1 mouse cellular context compared by ENCODE assay signal in the genomic region with DNA sequence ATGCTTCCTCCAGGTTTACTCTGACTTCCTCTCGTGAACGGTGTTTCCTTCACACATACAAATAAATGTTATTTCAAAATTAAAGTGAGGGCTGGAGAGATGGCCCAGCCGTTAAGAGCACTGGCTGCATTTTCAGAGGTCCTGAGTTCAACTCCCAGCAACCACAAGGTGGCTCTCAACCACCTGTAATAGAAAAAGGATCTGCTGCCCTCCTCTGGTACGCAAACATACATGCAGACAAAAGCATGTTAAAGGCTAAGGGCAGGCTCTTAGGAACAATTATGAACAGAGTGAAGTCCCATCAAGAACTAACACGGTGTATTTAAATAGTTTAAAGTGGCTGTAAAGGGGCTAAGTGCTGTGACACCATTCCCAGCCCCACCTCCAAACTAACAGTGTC.
TF ChIP-seq lines count a peak whose summit lies in the region.

No protein-coding gene starts in this region.

TF ChIP-seq in CH12.LX, 34 proteins besides CTCF, POLR2A, EP300 and RAD21 (continued from another document):
- TF ChIP-seq USF1 (IDR thresholded peaks at IDR 0.05; ENCODE audit: low read depth, low read length) (no peak), GABPA (IDR thresholded peaks at IDR 0.05; ENCODE audit: insufficient replicate concordance, low read depth, low read length) (no peak), MAZ (IDR thresholded peaks at IDR 0.05; ENCODE audit: low read depth, low read length) (no peak), JUND (conservative IDR thresholded peaks at IDR 0.05; ENCODE audit: low read depth, low read length) (0 out of 2 replicates have a peak, but pooled peaks have one; percentile 13), ETS1 (conservative IDR thresholded peaks at IDR 0.05; ENCODE audit: low read depth, low read length) (no peak), BHLHE40 (IDR thresholded peaks at IDR 0.05; ENCODE audit: low read depth, low read length) (no peak), CHD1 (IDR thresholded peaks at IDR 0.05; ENCODE audit: low read depth, low read length) (no peak), USF2 (conservative IDR thresholded peaks at IDR 0.05; ENCODE audit: low read depth, low read length) (no peak), NELFE (IDR thresholded peaks at IDR 0.05; ENCODE audit: low read depth, low read length) (peak; percentile 84; the same call in 1 of the 2 replicates), ELF1 (IDR thresholded peaks at IDR 0.05; ENCODE audit: low read depth, low read length) (peak; percentile 33; the same call in 1 of the 2 replicates), JUN (IDR thresholded peaks at IDR 0.05; ENCODE audit: insufficient read depth, low read depth, low read length) (no peak), MXI1 (IDR thresholded peaks at IDR 0.05; ENCODE audit: low read depth, low read length) (no peak), E2F4 (IDR thresholded peaks at IDR 0.05; ENCODE audit: insufficient replicate concordance, low read depth, low read length) (no peak), POLR2AphosphoS2 (IDR thresholded peaks at IDR 0.05; ENCODE audit: low read depth, low read length) (no peak), NRF1 (IDR thresholded peaks at IDR 0.05; ENCODE audit: low read depth, low read length) (no peak), IRF4 (IDR thresholded peaks at IDR 0.05; ENCODE audit: low read depth, low read length) (0 out of 2 replicates have a peak, but pooled peaks have one; percentile 27)
TF ChIP-seq in CH12.LX: peak in this region for 9.
